Mouse (Mus musculus): Measurements from ENCODE around the gene Gbp5.
A peak's percentile ranks its signal among the peaks of the same experiment; 100 is the strongest.

Gene Gbp5

GRCm38 (mm10) chr3:142535667-142536066, 41.9 kb downstream of the Gbp5 start:
- ATAC-seq (ENCODE audit: insufficient number of reproducible peaks, low FRiP score, low TSS enrichment): no peak

DNA sequence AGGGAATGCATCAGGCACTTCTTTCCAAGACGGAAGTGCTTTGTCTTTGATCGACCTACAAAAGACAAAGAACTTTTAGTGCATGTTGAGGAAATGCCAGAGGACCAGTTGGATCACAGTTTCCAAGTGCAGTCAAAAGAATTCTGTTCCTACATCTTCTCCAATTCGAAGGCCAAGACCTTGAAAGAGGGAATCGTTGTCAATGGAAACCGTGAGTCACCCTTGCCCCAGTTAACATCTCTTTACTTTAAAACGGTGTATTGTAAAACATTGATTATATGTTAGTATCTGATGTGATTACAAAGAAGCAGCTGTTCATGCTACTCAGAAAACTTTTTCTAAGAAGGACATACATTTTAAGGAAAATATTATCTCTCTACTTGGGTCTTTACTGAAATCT, 47.6 kb downstream of the Gbp5 start:
- ATAC-seq (ENCODE audit: insufficient number of reproducible peaks, low FRiP score, low TSS enrichment): no peak

GRCm38 (mm10) chr3:142542776-142543175, 49.0 kb downstream of the Gbp5 start:
- ATAC-seq (ENCODE audit: insufficient number of reproducible peaks, low FRiP score, low TSS enrichment): peak; percentile 39

DNA sequence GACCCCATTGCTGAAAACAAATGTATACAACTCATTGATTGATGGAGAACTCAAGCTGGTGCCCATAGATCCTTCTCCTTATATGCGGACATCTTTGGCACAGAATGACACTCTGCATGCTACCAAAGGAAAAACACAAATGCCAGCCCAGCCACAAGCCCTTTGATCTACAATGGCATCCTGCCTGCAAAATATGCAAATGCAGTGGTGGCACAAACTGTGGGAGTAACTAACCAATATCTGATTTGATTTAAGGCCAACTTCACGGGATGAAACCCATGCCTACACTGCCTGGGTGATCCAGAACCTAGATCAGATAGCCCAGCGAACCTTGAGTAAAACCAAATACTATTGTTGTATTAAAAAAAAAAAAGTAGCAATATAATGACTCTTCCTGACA, 52.9 kb downstream of the Gbp5 start:
- no peak for ATAC-seq (ENCODE audit: insufficient number of reproducible peaks, low FRiP score, low TSS enrichment)

- ATAC-seq (ENCODE audit: insufficient number of reproducible peaks, low FRiP score, low TSS enrichment): no peak
These were observed 56.4 kb downstream of the Gbp5 start for GRCm38 (mm10) chr3:142550052-142550676.

GRCm38 (mm10) chr3:142554601-142555000, 60.8 kb downstream of the Gbp5 start:
- ATAC-seq (ENCODE audit: insufficient number of reproducible peaks, low FRiP score, low TSS enrichment): no peak

DNA sequence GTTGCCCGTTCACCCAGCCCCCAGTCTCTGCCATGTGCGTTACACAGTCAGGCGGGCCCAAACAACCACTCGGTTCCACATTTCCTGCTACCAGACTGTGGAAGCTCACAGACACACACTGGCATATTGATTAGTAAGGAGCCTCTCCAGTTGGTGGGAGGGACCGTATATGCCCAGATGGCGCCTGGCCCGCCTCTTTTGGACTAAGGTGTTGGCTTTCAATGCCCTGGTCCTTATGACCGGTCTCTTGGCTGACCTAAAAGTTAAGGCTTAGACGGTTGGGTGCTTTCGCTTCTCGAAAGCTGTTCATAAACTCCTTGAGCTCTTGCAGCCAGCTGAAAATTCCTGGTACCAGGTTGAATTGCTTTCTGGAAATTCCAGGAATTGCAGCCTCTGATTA, 61.8 kb downstream of the Gbp5 start:
- no peak for ATAC-seq (ENCODE audit: insufficient number of reproducible peaks, low FRiP score, low TSS enrichment)

DNA sequence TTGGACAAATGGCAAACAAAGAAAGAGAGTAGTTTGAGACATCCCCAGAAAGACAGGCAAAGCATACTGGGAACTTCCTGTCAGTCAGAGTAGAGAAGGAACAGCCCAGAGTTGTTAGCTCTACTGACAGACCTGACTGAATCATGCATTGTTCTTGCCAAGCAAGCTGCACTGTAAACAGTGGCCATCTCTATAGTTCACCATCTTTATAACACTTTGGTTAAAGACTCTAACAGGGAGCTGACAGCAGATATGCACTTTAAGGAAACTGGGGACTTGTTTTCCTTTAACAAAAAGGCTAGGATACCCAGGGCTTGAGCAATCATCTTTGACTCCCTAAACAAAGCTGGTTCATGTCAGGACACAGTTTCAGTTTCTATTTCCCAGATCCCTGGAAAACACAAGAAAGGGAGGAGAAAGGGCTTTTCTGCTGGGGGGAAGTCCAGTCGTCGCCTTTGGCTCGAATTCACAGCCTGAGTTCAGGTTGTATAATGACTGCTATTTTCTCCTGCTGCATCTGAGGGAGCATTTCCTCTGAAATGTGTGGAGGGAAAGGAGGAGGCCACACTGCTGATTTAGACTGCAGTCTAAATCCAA, 66.0 kb downstream of the Gbp5 start, which contains the start of gene Gbp3:
TSS of gene Gbp3 (plus strand) at position 395 of the 597 bp plus-strand sequence.
- ATAC-seq (ENCODE audit: insufficient number of reproducible peaks, low FRiP score, low TSS enrichment): no peak

DNA sequence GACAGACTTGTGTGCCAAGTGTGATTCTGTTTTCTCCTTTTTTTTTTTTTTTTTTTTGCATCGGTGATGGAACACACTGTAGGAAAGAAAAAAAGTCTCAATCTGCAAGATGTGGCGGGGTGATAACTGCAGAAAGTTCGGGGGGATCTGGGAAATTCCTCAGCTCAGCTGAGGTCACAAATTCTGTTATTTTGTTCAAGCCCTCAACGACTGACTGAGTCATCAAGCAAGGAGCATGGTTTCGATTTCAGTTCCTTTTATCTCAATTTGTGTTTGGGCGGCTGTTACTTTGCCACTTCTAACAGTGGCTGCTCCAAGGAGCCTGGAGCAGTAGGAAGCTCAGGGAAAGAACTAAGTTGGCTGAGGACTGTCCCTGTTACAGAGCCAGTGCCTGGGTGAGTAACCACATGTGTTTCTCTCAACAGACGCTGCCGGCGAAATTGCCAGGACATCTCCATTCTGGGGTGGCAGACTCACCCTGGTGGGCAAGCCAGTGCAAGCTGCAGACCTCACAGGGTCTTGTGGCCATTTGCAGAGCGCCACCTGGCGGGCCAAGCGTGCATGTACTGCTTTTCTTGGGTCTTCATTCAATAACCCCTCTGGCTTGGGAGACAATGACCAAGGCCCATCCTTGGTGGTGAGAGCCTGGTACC, 66.6 kb downstream of the Gbp5 start:
- ATAC-seq (ENCODE audit: insufficient number of reproducible peaks, low FRiP score, low TSS enrichment): peak; percentile 77

- ATAC-seq (ENCODE audit: insufficient number of reproducible peaks, low FRiP score, low TSS enrichment): no peak
These were observed 67.4 kb downstream of the Gbp5 start for GRCm38 (mm10) chr3:142561045-142561646.

GRCm38 (mm10) chr3:142561666-142562065, 67.9 kb downstream of the Gbp5 start:
- no peak for ATAC-seq (ENCODE audit: insufficient number of reproducible peaks, low FRiP score, low TSS enrichment)

DNA sequence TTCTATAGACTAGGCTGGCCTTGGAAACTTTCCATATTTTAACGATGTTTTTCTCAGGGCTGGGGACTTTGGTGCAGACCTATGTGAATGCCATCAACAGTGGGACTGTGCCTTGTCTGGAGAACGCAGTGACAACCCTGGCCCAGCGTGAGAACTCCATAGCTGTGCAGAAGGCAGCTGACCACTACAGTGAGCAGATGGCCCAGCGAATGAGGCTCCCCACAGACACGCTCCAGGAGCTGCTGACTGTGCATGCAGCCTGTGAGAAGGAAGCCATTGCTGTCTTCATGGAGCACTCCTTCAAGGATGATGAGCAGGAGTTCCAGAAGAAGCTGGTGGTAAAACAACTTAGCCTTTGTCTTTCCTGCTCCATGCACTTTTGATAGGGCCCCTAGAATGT, 73.7 kb downstream of the Gbp5 start:
- peak; percentile 64 for ATAC-seq (ENCODE audit: insufficient number of reproducible peaks, low FRiP score, low TSS enrichment)

DNA sequence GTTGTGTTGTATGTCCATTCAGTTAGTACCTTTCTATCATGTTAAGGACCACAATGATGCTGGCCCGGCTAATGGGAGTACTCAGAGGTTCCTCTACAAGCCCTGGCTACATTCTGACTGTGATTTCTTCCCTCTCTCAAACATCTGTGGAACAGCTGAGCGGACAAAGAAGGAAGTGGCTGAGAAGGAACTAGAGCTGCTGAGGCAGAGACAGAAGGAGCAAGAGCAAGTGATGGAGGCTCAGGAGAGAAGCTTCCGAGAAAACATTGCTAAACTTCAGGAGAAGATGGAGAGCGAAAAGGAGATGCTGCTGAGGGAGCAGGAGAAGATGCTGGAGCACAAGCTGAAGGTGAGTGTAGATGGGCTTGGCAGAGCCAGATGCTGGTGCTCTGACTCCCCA, 77.0 kb downstream of the Gbp5 start:
- ATAC-seq (ENCODE audit: insufficient number of reproducible peaks, low FRiP score, low TSS enrichment): no peak

Data from cerebellum, adult (tissue).